Mouse (Mus musculus): ENCODE measurements at regions not wholly inside any gene's neighbourhood (a gene's known extent, or its start where the extent isn't known, plus 50 kb on each side); places are given as distances from the start of the nearest gene placed in this dataset.

DNA sequence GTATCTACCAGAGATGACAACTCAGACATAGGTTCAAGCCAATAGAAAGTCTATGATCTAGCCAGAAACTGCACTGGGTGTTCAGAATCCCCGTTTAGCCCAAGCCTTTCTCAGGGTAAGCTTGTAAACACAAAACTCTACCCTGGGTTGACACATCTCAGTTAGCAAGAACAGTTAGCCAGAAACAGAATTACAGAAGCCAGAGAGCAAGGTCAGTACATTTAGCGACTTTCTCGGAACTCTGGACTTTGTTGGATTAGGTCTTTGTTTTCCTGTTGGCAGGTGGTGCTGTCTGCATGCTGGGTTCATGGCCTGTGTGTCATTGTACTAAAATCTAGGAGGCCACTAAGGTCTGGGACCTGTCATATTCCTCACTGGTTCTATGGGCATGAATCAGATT, 137.4 kb upstream of the Nampt start:
- no peak for ATAC-seq (ENCODE audit: insufficient read depth)
- 84% methylated on average over 3 of the region's 3 CpGs for WGBS

DNA sequence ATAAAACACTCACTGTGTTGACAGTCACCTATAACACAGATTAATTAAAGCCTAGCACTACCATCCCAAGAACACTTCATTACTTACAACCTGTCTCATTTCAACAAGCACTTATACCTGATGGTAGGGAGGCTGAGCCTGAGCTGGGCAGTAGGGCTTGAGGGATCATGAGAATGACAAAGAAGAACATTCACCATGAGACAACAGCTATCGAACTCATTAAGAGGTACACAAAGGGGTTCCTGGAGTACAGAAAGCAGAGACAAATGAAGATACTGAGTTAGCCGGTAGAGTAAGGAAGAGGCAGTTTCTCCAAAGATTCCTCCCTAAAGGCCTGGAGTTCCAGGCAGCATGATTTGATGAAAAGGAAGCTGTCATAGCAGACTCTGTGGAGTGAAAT, 136.0 kb upstream of the Nampt start:
- H3K27me3 ChIP-seq (ENCODE audit: insufficient read depth, low read length): no peaks in the 10 kb centered on the region
- 80% methylated on average over 2 of the region's 2 CpGs for WGBS
- no peak overlapping the region for H3K4me3 ChIP-seq (ENCODE audit: low read depth, low read length)
- ATAC-seq (ENCODE audit: insufficient read depth): no peak
- no peak for DNase-seq
- H3K36me3 ChIP-seq (ENCODE audit: insufficient read depth): no peaks in the 10 kb centered on the region
- TF ChIP-seq CTCF (IDR thresholded peaks at IDR 0.05; ENCODE audit: low read depth): no peak
- no peak overlapping the region for H3K9ac ChIP-seq
- H3K4me1 ChIP-seq (ENCODE audit: insufficient read depth): no peaks in the 10 kb centered on the region
- no peak overlapping the region for H3K4me2 ChIP-seq
- no peaks in the 10 kb centered on the region for H3K9me3 ChIP-seq (ENCODE audit: low read depth, low read length)
- no peak overlapping the region for H3K27ac ChIP-seq (ENCODE audit: low read depth)

More for the DNA sequence above, 137.4 kb upstream of the Nampt start:
- Histone ChIP-seq H3K4me2 (no peak overlapping the region), H3K27ac (ENCODE audit: low read depth) (no peak overlapping the region), H3K27me3 (ENCODE audit: insufficient read depth, low read length) (no peaks in the 10 kb centered on the region), H3K4me3 (ENCODE audit: low read depth, low read length) (no peak overlapping the region), H3K4me1 (ENCODE audit: insufficient read depth) (no peaks in the 10 kb centered on the region), H3K9ac (no peak overlapping the region), H3K36me3 (ENCODE audit: insufficient read depth) (no peaks in the 10 kb centered on the region), H3K9me3 (ENCODE audit: low read depth, low read length) (no peaks in the 10 kb centered on the region)
- TF ChIP-seq CTCF (IDR thresholded peaks at IDR 0.05; ENCODE audit: low read depth): no peak
- no peak for DNase-seq

DNA sequence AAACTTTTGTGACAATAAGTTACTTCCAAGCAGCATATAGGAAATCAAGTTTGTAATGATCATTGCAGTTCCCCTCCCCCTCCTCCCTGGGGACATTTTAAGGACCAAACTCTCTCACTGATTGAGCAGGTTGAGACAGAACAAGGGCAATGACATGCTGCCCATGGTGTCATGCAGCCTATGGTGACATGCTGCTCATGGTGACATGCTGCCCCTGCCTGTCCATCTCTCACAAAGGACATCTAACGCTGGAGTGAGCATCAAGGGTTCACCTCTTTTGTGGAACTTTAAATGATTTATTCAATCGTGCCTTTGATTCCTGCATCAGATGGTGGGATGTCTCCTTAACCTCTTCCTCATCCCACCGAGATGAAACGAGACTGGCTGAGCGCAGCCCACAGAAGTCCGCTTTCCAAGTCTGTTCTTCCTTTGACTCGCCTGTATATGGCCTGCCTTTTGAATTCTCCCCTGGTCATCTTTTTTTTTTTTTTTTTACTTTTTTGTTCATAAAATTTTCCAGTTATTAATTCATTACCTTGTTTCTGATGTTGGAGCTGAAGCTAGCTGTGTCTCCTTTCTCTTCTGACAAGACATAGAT, 133.5 kb upstream of the Nampt start:
- WGBS: 80% methylated on average over 7 of the region's 7 CpGs
- Histone ChIP-seq H3K27ac (ENCODE audit: low read depth) (no peak overlapping the region), H3K4me2 (no peak overlapping the region), H3K36me3 (ENCODE audit: insufficient read depth) (no peaks in the 10 kb centered on the region), H3K27me3 (ENCODE audit: insufficient read depth, low read length) (no peaks in the 10 kb centered on the region), H3K4me1 (ENCODE audit: insufficient read depth) (no peaks in the 10 kb centered on the region), H3K4me3 (ENCODE audit: low read depth, low read length) (no peak overlapping the region), H3K9ac (no peak overlapping the region), H3K9me3 (ENCODE audit: low read depth, low read length) (no peaks in the 10 kb centered on the region)
- no peak for ATAC-seq (ENCODE audit: insufficient read depth)
- TF ChIP-seq CTCF (IDR thresholded peaks at IDR 0.05; ENCODE audit: low read depth): no peak
- DNase-seq: no peak

DNA sequence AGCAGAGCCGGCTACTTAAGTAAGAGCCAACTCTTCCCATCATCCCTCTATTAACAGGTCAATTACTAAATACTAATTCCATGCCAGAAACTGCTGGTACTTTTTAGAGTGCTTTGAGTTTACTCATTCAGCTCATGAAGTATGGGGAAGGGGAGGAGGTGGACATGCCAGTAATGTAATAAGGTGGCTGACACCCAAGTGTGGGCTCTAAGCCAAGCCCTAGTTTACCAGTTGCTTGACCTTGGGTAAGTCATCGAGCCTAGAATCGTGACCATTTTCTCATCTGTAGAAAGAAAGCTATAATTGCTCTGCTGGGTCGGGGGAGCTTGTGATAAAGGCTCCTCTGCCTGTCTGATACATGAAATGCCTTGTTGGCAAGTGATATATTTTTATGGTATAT, 130.0 kb upstream of the Nampt start:
- Histone ChIP-seq H3K4me2 (no peak overlapping the region), H3K4me3 (ENCODE audit: low read depth, low read length) (no peak overlapping the region), H3K27me3 (ENCODE audit: insufficient read depth, low read length) (no peaks in the 10 kb centered on the region), H3K27ac (ENCODE audit: low read depth) (no peak overlapping the region), H3K36me3 (ENCODE audit: insufficient read depth) (no peaks in the 10 kb centered on the region), H3K4me1 (ENCODE audit: insufficient read depth) (no peaks in the 10 kb centered on the region), H3K9me3 (ENCODE audit: low read depth, low read length) (no peaks in the 10 kb centered on the region), H3K9ac (no peak overlapping the region)
- WGBS: 82% methylated on average over 4 of the region's 4 CpGs
- DNase-seq (no peak), ATAC-seq (ENCODE audit: insufficient read depth) (no peak)
- no peak for TF ChIP-seq CTCF (IDR thresholded peaks at IDR 0.05; ENCODE audit: low read depth)

DNA sequence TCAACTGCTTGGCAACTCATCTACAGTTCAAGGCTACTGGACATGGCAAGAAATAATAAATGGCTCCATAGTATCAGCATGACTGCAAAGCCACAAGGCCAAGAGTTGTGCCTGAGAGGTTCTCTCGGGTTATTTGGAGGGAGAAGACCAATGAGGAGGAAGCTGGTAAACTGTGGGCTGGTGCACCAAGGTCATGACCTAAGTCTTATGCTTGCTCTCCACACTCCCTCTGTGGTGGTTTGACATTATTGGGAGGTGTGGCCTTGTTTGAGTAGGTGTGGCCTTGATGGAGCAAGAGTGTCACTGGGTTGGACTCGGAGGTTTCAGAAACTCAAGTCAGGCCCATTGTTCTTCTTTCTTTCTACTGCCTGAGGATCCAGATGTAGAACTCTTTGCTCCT, 129.2 kb upstream of the Nampt start:
- TF ChIP-seq CTCF (IDR thresholded peaks at IDR 0.05; ENCODE audit: low read depth): no peak
- no peaks in the 10 kb centered on the region for H3K4me1 ChIP-seq (ENCODE audit: insufficient read depth)
- no peak overlapping the region for H3K4me3 ChIP-seq (ENCODE audit: low read depth, low read length)
- H3K9ac ChIP-seq: no peak overlapping the region
- no peak overlapping the region for H3K4me2 ChIP-seq
- no peaks in the 10 kb centered on the region for H3K27me3 ChIP-seq (ENCODE audit: insufficient read depth, low read length)
- no peak overlapping the region for H3K27ac ChIP-seq (ENCODE audit: low read depth)
- H3K36me3 ChIP-seq (ENCODE audit: insufficient read depth): no peaks in the 10 kb centered on the region
- no peak for ATAC-seq (ENCODE audit: insufficient read depth)
- DNase-seq: no peak
- WGBS: 78% methylated on average over 2 of the region's 2 CpGs
- H3K9me3 ChIP-seq (ENCODE audit: low read depth, low read length): no peaks in the 10 kb centered on the region

DNA sequence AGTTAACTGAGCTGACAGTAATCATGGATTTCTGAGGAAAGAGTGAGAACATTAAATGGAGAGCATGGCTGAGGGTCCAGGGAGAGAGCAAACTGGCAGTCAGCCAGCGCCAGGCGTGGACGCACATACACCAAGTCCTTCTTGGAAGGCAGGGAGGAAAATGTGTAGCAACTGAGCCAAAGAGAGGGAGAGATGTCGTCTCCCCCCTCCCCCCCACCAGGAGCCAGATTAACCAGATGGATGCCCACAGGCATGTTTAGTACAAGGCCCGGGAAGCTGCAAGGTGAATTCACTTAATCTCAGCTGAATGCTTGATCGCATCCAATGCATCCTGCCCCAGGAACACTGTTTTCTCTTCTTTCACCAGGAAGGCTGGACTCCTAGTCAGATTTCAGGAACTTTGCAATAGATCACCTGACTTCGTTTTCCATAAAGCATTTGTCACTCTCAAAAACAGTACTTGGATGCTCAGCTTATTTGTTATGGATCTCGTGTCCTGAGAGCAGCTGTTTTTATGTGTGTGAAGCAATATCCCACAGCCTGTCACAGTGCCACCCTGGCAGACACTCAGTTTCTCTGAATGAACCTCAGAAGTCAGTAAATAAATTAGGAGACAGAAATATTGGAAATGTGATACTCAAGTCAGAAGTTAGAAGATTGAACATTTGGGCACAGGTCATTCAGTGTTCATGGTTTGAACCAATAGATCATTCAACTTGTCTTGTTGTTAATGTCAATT, 127.1 kb upstream of the Nampt start:
- WGBS: 41% methylated on average over 8 of the region's 8 CpGs
- no peak overlapping the region for H3K4me2 ChIP-seq
- H3K27me3 ChIP-seq (ENCODE audit: insufficient read depth, low read length): no peaks in the 10 kb centered on the region
- H3K9me3 ChIP-seq (ENCODE audit: low read depth, low read length): no peaks in the 10 kb centered on the region
- no peak for TF ChIP-seq CTCF (IDR thresholded peaks at IDR 0.05; ENCODE audit: low read depth)
- no peak overlapping the region for H3K27ac ChIP-seq (ENCODE audit: low read depth)
- no peak overlapping the region for H3K4me3 ChIP-seq (ENCODE audit: low read depth, low read length)
- H3K9ac ChIP-seq: no peak overlapping the region
- DNase-seq (peak; percentile 67), ATAC-seq (ENCODE audit: insufficient read depth) (no peak)
- H3K4me1 ChIP-seq (ENCODE audit: insufficient read depth): no peaks in the 10 kb centered on the region
- H3K36me3 ChIP-seq (ENCODE audit: insufficient read depth): no peaks in the 10 kb centered on the region

DNA sequence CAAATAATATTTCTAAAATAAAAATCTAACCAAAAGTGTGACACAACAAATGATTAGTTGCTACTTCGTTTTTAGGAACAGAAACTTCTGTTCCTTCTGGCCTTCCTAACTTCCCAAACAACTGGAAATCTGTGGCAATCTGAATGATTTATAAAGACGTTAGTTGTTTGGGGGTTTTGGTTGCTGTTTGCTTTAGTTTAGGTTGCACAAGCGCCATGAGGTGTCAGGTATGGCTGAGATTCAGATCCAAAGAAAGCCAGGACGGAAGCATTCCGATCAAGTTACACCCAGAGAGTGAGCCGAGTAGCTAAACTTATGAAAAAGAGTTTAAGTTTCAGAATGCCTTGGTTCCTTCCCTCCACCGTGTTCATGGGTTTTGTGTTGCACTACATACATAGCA, 126.4 kb upstream of the Nampt start:
- Histone ChIP-seq H3K36me3 (ENCODE audit: insufficient read depth) (no peaks in the 10 kb centered on the region), H3K27me3 (ENCODE audit: insufficient read depth, low read length) (no peaks in the 10 kb centered on the region), H3K9me3 (ENCODE audit: low read depth, low read length) (no peaks in the 10 kb centered on the region), H3K27ac (ENCODE audit: low read depth) (no peak overlapping the region), H3K4me2 (no peak overlapping the region), H3K4me1 (ENCODE audit: insufficient read depth) (no peaks in the 10 kb centered on the region), H3K9ac (no peak overlapping the region), H3K4me3 (ENCODE audit: low read depth, low read length) (no peak overlapping the region)
- DNase-seq (peak; percentile 42), ATAC-seq (ENCODE audit: insufficient read depth) (no peak; the same call in 1 of the 2 replicates)
- no peak for TF ChIP-seq CTCF (IDR thresholded peaks at IDR 0.05; ENCODE audit: low read depth)
- 60% methylated on average over 7 of the region's 7 CpGs for WGBS

Measured in lung, embryonic 14.5 days (tissue).